Mouse (Mus musculus) heart, embryonic 11.5 days (tissue): ENCODE measurements around the gene Btbd9. TPM values are rescaled to one million over a fixed set of nuclear protein-coding genes. Genes with fewer than 3 reads are reported as not detected.

Source experiments
- ATAC-seq: fragments of 200-750 bp; cut with Nextera tagmentation; replicated peaks from 2 replicates; pipeline ENCODE4 v1.8.0; 2017; ENCODE audit warnings: moderate library complexity; ENCODE audit not compliant: insufficient number of reproducible peaks, low FRiP score, low TSS enrichment
- H3K27ac ChIP-seq: fragments of 300-500 bp; sonication (generic); 2 replicates; pipeline ENCODE4 v1.5.1; 2014; ENCODE audit warnings: mild to moderate bottlenecking, low read depth, low read length
- H3K27me3 ChIP-seq: fragments of 300-500 bp; sonication (generic); 2 replicates; pipeline ENCODE4 v1.6.1; 2014; ENCODE audit warnings: mild to moderate bottlenecking, low read length, mixed read lengths; ENCODE audit not compliant: control insufficient read depth, insufficient read depth
- H3K36me3 ChIP-seq: fragments of 300-500 bp; sonication (generic); 2 replicates; pipeline ENCODE4 v1.6.1; 2014; ENCODE audit warnings: mild to moderate bottlenecking, low read length, moderate library complexity, mixed read lengths; ENCODE audit not compliant: control insufficient read depth, insufficient read depth
- H3K4me1 ChIP-seq: fragments of 300-500 bp; sonication (generic); 2 replicates; pipeline ENCODE4 v1.6.1; 2014; ENCODE audit warnings: low read length; ENCODE audit not compliant: control insufficient read depth, insufficient read depth
- H3K4me2 ChIP-seq: fragments of 300-500 bp; sonication (generic); 2 replicates; pipeline ENCODE4 v1.6.1; 2014; ENCODE audit warnings: mild to moderate bottlenecking, moderate library complexity
- H3K4me3 ChIP-seq: fragments of 300-500 bp; sonication (generic); 2 replicates; pipeline ENCODE4 v1.5.1; 2014; ENCODE audit warnings: low read depth, low read length
- H3K9ac ChIP-seq: fragments of 300-500 bp; sonication (generic); 2 replicates; pipeline ENCODE4 v1.6.1; 2014; ENCODE audit warnings: mild to moderate bottlenecking, low read depth, low read length, moderate library complexity
- H3K9me3 ChIP-seq: fragments of 300-500 bp; sonication (generic); replicated peaks from 2 replicates; pipeline ENCODE4 v1.6.1; 2016; ENCODE audit warnings: low read length; ENCODE audit not compliant: control insufficient read depth
- WGBS: fragments of 180-500 bp; shearing (Covaris S2); extraction: QIAGEN DNeasy Blood & Tissue Kit; methylation state at CpG from one replicate; pipeline ENCODE4 v1.1.7; 2014; ENCODE audit not compliant: insufficient replicate concordance; 5-methylcytosine and 5-hydroxymethylcytosine counted together
- polyA plus RNA-seq: library from polyadenylated mRNA; unstranded; fragments of >200 nt; fragmentation: Nextera tagmentation; extraction: Ambion mirVana; gene quantifications from 2 replicates; pipeline ENCODE4 v1.2.1, GENCODE M21; 2014

The Btbd9 gene
- polyA plus RNA-seq, 1 experiment from 2014 or later: 41.9 TPM

DNA sequence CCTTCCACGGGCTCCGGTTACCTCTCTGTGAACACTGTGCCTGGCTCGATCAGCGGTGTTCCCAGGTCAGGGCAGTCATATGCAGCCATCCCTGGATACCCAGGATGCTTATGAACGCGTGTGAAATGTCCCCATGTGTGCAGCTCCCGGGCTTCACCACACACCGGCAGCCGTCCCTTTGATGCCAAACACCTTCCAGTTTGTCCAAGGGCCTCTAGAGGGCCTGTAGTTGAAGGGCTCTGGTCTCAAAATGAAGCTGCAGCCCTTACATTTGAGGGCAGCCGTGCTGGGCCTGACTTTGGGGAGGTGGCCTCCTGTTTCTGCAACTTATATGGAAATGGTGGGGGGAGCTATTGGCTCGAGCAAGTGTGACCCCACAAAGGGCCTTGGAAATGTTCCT, 353.9 kb downstream of the Btbd9 start:
- ATAC-seq: no peak
- Histone ChIP-seq H3K27ac (no peak overlapping the region), H3K4me2 (no peak overlapping the region), H3K4me1 (peaks cover 17% of the 10 kb centered on the region), H3K4me3 (no peak overlapping the region), H3K9ac (no peak overlapping the region), H3K9me3 (no peaks in the 10 kb centered on the region), H3K36me3 (peaks cover 3% of the 10 kb centered on the region; the same call in 1 of the 2 replicates), H3K27me3 (no peaks in the 10 kb centered on the region)
- 69% methylated on average over 11 of the region's 11 CpGs for WGBS

DNA sequence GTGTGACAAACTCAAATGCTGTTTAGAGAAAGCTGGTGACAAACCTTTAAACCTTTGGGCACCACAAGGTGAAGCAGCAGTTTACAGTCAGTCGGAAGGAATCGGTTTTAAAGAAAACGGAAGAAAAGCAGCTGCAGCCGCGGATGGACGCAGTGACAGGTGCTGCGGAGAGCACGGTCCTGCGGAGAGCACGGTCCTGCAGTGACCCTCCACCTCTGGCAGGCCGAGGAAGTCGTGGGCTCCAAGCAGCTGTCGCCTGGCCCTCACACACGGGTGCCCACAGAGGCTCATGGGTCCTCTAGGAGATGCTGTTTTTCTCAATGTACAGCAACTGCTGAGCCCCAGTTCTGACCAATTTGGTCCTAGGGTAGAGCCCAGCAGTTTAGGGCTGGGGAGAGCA, 354.6 kb downstream of the Btbd9 start:
- Histone ChIP-seq H3K4me1 (peaks cover 18% of the 10 kb centered on the region), H3K9ac (no peak overlapping the region), H3K9me3 (no peaks in the 10 kb centered on the region), H3K4me3 (no peak overlapping the region), H3K27ac (no peak overlapping the region), H3K27me3 (no peaks in the 10 kb centered on the region), H3K4me2 (no peak overlapping the region), H3K36me3 (peaks cover 3% of the 10 kb centered on the region; the same call in 1 of the 2 replicates)
- WGBS: 77% methylated on average over 14 of the region's 14 CpGs
- no peak for ATAC-seq

GRCm38 (mm10) chr17:30215741-30216140, 360.5 kb downstream of the Btbd9 start:
- no peak overlapping the region for H3K4me3 ChIP-seq
- H3K27ac ChIP-seq: peak overlapping the region; percentile 64
- H3K4me1 ChIP-seq: peaks cover 32% of the 10 kb centered on the region
- H3K9me3 ChIP-seq: no peaks in the 10 kb centered on the region
- H3K4me2 ChIP-seq: no peak overlapping the region
- WGBS: 32% methylated on average over 4 of the region's 4 CpGs
- ATAC-seq: no peak
- no peak overlapping the region for H3K9ac ChIP-seq
- peaks cover 8% of the 10 kb centered on the region; the same call in 1 of the 2 replicates for H3K36me3 ChIP-seq
- H3K27me3 ChIP-seq: no peaks in the 10 kb centered on the region

- H3K27me3 ChIP-seq: no peaks in the 10 kb centered on the region
- H3K9ac ChIP-seq: no peak overlapping the region
- H3K4me3 ChIP-seq: no peak overlapping the region
- H3K36me3 ChIP-seq: peaks cover 11% of the 10 kb centered on the region
- 34% methylated on average over 6 of the region's 6 CpGs for WGBS
- no peaks in the 10 kb centered on the region for H3K9me3 ChIP-seq
- no peak overlapping the region for H3K4me2 ChIP-seq
- no peak for ATAC-seq
- peaks cover 32% of the 10 kb centered on the region for H3K4me1 ChIP-seq
- H3K27ac ChIP-seq: no peak overlapping the region
Observed at GRCm38 (mm10) chr17:30214393-30214792, 361.9 kb downstream of the Btbd9 start.

DNA sequence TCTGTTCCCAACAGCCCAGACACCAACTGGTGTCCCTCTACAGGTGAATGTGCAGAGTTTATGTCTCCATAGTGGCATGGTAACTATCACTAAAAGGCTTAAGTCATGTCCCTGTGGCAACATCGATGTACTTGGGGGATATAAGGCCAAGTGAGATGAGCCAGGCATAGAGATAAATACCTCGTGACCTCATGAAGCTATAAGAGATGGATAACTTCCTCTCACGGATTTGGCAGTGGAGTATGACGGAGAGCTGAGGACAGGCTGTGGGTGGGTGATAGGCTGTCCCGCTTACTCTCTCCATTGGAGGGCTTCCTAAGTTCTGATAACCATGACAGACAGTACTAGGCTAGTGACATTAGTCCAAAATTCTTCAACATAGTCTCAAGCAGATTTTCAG, 362.9 kb downstream of the Btbd9 start:
- Histone ChIP-seq H3K4me2 (no peak overlapping the region), H3K4me1 (peaks cover 32% of the 10 kb centered on the region), H3K9me3 (no peaks in the 10 kb centered on the region), H3K4me3 (no peak overlapping the region), H3K9ac (no peak overlapping the region), H3K36me3 (peaks cover 12% of the 10 kb centered on the region), H3K27ac (no peak overlapping the region), H3K27me3 (no peaks in the 10 kb centered on the region)
- 73% methylated on average over 5 of the region's 5 CpGs for WGBS
- no peak for ATAC-seq

DNA sequence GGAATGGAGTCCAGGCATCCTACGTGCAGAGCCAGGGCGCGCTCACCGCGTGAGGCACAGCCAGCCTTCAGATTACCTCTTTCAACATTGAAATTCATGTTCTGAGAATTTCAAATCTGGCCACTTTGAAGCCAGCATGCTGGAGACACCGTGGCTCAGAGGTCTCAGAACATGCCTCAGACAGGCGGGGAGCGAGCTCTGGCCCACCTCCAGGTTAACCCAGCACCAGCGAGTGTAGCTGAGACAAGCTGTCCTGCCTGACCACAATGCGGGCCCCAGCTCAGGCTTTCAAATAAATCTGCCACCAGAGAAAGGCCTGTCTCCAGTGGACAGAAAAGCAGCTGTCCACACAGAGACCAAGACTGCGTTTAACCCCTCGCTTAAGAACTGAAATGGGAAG, 363.6 kb downstream of the Btbd9 start:
- Histone ChIP-seq H3K9me3 (no peaks in the 10 kb centered on the region), H3K4me3 (no peak overlapping the region), H3K36me3 (peaks cover 13% of the 10 kb centered on the region), H3K9ac (no peak overlapping the region), H3K27me3 (no peaks in the 10 kb centered on the region), H3K27ac (no peak overlapping the region), H3K4me1 (peaks cover 32% of the 10 kb centered on the region), H3K4me2 (no peak overlapping the region)
- WGBS: 89% methylated on average over 12 of the region's 12 CpGs
- no peak for ATAC-seq

GRCm38 (mm10) chr17:30210936-30211335, 365.4 kb downstream of the Btbd9 start:
- H3K27ac ChIP-seq: no peak overlapping the region
- H3K4me1 ChIP-seq: peaks cover 23% of the 10 kb centered on the region
- no peak overlapping the region for H3K4me3 ChIP-seq
- no peak for ATAC-seq
- no peaks in the 10 kb centered on the region for H3K9me3 ChIP-seq
- peaks cover 13% of the 10 kb centered on the region for H3K36me3 ChIP-seq
- no peak overlapping the region for H3K9ac ChIP-seq
- H3K4me2 ChIP-seq: no peak overlapping the region
- H3K27me3 ChIP-seq: no peaks in the 10 kb centered on the region
- 90% methylated on average over 6 of the region's 6 CpGs for WGBS

DNA sequence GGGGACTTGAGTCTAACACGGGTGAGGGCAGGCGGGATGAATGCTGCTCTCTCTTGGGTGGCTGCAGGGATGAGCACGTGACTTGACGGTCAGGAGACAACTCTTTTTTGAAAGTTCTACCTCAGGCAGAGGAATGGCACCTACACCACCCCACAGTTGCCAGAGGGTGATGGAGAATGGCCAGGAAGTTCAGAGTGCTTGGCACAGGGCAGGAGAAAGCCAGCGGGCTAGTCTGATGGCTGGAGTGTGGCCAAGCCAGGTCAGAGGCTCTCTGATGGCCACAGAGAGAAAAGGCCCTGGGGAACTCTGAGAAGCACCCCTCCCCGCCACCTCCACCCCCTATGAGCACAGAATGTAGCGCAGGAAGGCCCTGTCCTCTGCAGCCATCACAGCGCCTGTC, 366.0 kb downstream of the Btbd9 start:
- ATAC-seq: no peak
- Histone ChIP-seq H3K4me3 (no peak overlapping the region), H3K27ac (no peak overlapping the region), H3K27me3 (no peaks in the 10 kb centered on the region), H3K36me3 (peaks cover 13% of the 10 kb centered on the region), H3K9ac (no peak overlapping the region), H3K4me1 (peaks cover 18% of the 10 kb centered on the region), H3K4me2 (no peak overlapping the region), H3K9me3 (no peaks in the 10 kb centered on the region)
- WGBS: 92% methylated on average over 8 of the region's 8 CpGs

- peaks cover 8% of the 10 kb centered on the region for H3K36me3 ChIP-seq
- no peak overlapping the region for H3K4me2 ChIP-seq
- ATAC-seq: no peak
- H3K27ac ChIP-seq: no peak overlapping the region
- H3K27me3 ChIP-seq: no peaks in the 10 kb centered on the region
- H3K9me3 ChIP-seq: no peaks in the 10 kb centered on the region
- WGBS: 88% methylated on average over 17 of the region's 17 CpGs
- peaks cover 55% of the 10 kb centered on the region for H3K4me1 ChIP-seq
- H3K9ac ChIP-seq: no peak overlapping the region
- no peak overlapping the region for H3K4me3 ChIP-seq
Observed at GRCm38 (mm10) chr17:30205062-30205825, 371.0 kb downstream of the Btbd9 start.
